Mouse (Mus musculus) heart, embryonic 14.5 days (tissue): ENCODE measurements at regions not wholly inside any gene's neighbourhood (a gene's known extent, or its start where the extent isn't known, plus 50 kb on each side); places are given as distances from the start of the nearest gene placed in this dataset.
"Not testable (repeated sequence)": the region's sequence is repeated elsewhere in the genome, so short reads cannot be mapped to it uniquely, and the experiment has no call there.

Experiments
- ATAC-seq: fragments of 200-750 bp; cut with Nextera tagmentation; 2 replicates; pipeline ENCODE4 v1.8.0; 2017; ENCODE audit warnings: low read depth, moderate TSS enrichment; ENCODE audit not compliant: insufficient number of reproducible peaks, insufficient read depth, low FRiP score
- H3K27ac ChIP-seq, 2 experiments: fragments of 200-500 bp in 1 of 2; fragments of 300-500 bp in 1 of 2; sonication (generic) in 1 of 2; replicated peaks in 1 of 2; 2 replicates each; pipeline ENCODE4 v1.5.1; 2012 to 2014; ENCODE audit warnings: low read depth in 2 of 2, low read length in 2 of 2, control low read depth in 1 of 2, mild to moderate bottlenecking in 1 of 2, mixed read lengths in 1 of 2; ENCODE audit not compliant: control insufficient read depth in 1 of 2, insufficient read depth in 1 of 2
- H3K27me3 ChIP-seq: fragments of 300-500 bp; sonication (generic); 2 replicates; pipeline ENCODE4 v1.6.1; 2014; ENCODE audit warnings: mild to moderate bottlenecking, low read length, control low read depth; ENCODE audit not compliant: control insufficient read depth, insufficient read depth
- H3K36me3 ChIP-seq: fragments of 300-500 bp; sonication (generic); 2 replicates; pipeline ENCODE4 v1.6.1; 2014; ENCODE audit warnings: mild to moderate bottlenecking, control low read depth, low read length, mixed read lengths; ENCODE audit not compliant: control insufficient read depth, insufficient read depth
- H3K4me1 ChIP-seq, 2 experiments: fragments of 200-500 bp in 1 of 2; fragments of 300-500 bp in 1 of 2; sonication (generic) in 1 of 2; 2 replicates each; pipeline ENCODE4 v1.6.1; 2012 to 2014; ENCODE audit warnings: low read length in 2 of 2, control low read depth in 1 of 2, mixed read lengths in 1 of 2; ENCODE audit not compliant: control insufficient read depth in 2 of 2, insufficient read depth in 2 of 2
- H3K4me2 ChIP-seq: fragments of 300-500 bp; sonication (generic); 2 replicates; pipeline ENCODE4 v1.6.1; 2014; ENCODE audit warnings: mild to moderate bottlenecking, low read length
- H3K4me3 ChIP-seq, 2 experiments: fragments of 200-500 bp in 1 of 2; fragments of 300-500 bp in 1 of 2; sonication (generic) in 1 of 2; 2 replicates each; pipeline ENCODE4 v1.5.1; 2012 to 2014; ENCODE audit warnings: low read length in 2 of 2, mild to moderate bottlenecking in 2 of 2, control low read depth in 1 of 2, low read depth in 1 of 2, moderate library complexity in 1 of 2; ENCODE audit not compliant: control insufficient read depth in 1 of 2, insufficient read depth in 1 of 2
- H3K9ac ChIP-seq: fragments of 300-500 bp; sonication (generic); 2 replicates; pipeline ENCODE4 v1.6.1; 2014; ENCODE audit warnings: mild to moderate bottlenecking, low read length
- H3K9me3 ChIP-seq: fragments of 300-500 bp; sonication (generic); 2 replicates; pipeline ENCODE4 v1.6.1; 2016; ENCODE audit warnings: low read length, control low read depth; ENCODE audit not compliant: control insufficient read depth
- WGBS: fragments of 180-500 bp; shearing (Covaris S2); extraction: QIAGEN DNeasy Blood & Tissue Kit; methylation state at CpG from one replicate; pipeline ENCODE4 v1.1.7; 2014; 5-methylcytosine and 5-hydroxymethylcytosine counted together

DNA sequence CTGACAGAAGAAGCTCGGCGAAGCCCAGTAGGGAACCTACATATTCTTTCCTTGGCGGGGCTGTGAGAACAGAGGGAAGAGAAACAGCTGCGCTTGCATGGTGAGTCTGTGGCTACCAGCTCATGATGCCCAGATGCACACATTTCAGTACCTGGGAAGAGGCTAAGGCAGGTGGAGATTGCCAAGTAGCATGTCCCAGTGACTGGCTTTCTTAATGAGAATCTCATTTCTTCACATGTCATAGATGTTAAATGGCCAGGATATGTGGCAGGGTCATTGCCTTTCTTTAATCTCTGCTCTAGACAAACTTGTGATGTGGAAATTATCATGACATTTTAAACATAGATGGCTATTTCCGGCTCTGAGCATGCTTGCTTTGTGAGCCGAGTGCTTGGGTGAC lies 109.5 kb upstream of the Tns3 start:
- Histone ChIP-seq H3K4me1 (peaks cover 7% of the 10 kb centered on the region in 2 experiments), H3K27me3 (no peaks in the 10 kb centered on the region), H3K4me2 (no peak overlapping the region), H3K36me3 (no peaks in the 10 kb centered on the region), H3K9me3 (no peaks in the 10 kb centered on the region), H3K9ac (no peak overlapping the region), H3K4me3 (no peak overlapping the region), H3K27ac (no peak overlapping the region)
- no peak for ATAC-seq
- 73% methylated on average over 6 of the region's 6 CpGs for WGBS

DNA sequence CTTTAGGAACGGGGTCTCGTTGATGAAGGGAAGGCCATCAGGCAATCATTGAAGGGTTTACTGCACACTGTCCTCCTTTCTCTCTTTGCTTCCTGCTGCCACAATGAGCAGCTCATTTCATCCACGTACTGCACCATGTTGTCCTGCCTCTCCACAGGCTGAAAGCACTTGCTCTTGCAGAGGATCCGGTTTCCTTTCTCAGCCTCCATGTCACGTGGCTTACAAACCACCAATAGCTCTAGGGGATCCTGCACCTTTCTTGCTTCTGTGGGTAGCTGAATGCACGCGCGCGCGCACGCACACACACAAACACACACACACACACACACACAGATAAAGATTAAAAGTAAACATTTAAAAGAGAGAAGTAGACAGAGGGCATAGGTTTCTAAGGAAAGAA lies 108.9 kb upstream of the Tns3 start:
- WGBS, result 82% methylated on average over 11 of the region's 11 CpGs
- H3K27ac ChIP-seq, result no peak overlapping the region
- H3K4me1 ChIP-seq, result peaks cover 7% of the 10 kb centered on the region in 2 experiments
- ATAC-seq, result no peak
- H3K27me3 ChIP-seq, result no peaks in the 10 kb centered on the region
- H3K9ac ChIP-seq, result no peak overlapping the region
- H3K36me3 ChIP-seq, result no peaks in the 10 kb centered on the region
- no peak overlapping the region for H3K4me3 ChIP-seq
- no peak overlapping the region for H3K4me2 ChIP-seq
- no peaks in the 10 kb centered on the region for H3K9me3 ChIP-seq

DNA sequence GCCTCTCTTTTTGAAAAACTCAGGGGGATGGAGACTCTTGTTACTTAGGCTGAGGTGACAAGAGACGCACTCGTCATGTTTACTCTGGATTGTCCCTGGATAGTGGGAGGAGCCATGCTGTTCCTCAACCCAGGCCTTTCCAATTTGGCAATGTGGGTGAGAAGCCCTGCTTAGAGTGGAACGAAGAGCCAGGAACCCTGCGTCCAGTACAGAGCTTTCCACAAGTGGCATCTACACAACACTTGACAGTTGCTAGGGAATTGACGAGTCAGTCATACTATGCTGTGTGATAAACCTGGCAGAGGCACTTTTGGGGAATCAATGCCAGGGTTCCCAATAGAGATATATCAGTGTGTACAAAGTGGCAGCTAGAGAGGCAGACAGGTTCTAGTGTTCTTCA lies 108.2 kb upstream of the Tns3 start:
- Histone ChIP-seq H3K4me3 (no peak overlapping the region), H3K36me3 (no peaks in the 10 kb centered on the region), H3K9me3 (no peaks in the 10 kb centered on the region), H3K27me3 (no peaks in the 10 kb centered on the region), H3K4me2 (no peak overlapping the region), H3K9ac (no peak overlapping the region), H3K27ac (no peak overlapping the region), H3K4me1 (peaks cover 7% of the 10 kb centered on the region in 2 experiments)
- no peak for ATAC-seq
- WGBS, result 30% methylated on average over 5 of the region's 5 CpGs

DNA sequence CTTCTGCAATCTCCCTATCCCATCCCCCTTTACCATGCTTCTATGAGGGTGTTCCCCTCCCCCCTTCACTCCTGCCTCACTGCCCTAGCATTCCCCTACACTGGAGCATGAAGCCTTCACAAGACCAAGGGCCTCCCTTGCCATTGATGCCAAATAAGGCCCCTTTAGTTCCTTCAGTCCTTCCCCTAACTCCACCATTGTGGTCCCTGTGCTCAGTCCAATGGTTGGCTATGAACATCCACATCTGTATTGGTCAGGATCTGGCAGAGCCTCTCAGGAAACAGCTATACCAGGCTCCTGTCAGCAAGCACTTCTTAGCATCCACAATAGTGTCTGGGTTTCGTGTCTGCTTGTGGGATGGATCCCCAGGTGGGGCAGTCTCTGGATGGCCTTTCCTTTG lies 104.4 kb upstream of the Tns3 start:
- WGBS, result 73% methylated on average over 1 of the region's 1 CpGs

DNA sequence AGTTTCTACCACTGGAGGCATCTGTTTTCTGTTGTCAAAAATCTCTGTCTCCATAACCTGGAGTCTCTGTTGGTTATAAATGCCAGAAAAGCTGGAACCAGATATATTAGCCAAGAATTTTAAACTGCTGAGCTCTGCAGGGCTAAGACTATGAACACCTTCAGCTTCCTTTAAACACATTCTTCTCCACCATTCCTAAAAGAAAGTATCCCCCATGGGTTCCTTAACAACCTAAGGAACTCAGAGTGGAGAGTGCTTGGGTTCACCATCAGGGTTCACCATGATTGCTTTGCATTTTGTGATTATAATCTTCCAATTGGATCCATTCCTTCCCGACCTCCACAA lies 101.2 kb upstream of the Tns3 start:
- Histone ChIP-seq H3K27me3 (no peaks in the 10 kb centered on the region), H3K9ac (no peak overlapping the region), H3K4me2 (no peak overlapping the region), H3K36me3 (no peaks in the 10 kb centered on the region), H3K27ac (no peak overlapping the region), H3K4me3 (no peak overlapping the region), H3K4me1 (no peaks in the 10 kb centered on the region), H3K9me3 (no peaks in the 10 kb centered on the region)
- no peak for ATAC-seq
- 75% methylated on average over 1 of the region's 1 CpGs for WGBS

More for the DNA sequence above, 104.4 kb upstream of the Tns3 start:
- H3K4me2 ChIP-seq, H3K4me1 ChIP-seq, H3K36me3 ChIP-seq, H3K27me3 ChIP-seq, H3K27ac ChIP-seq, H3K9ac ChIP-seq, H3K9me3 ChIP-seq, H3K4me3 ChIP-seq, ATAC-seq: not testable (repeated sequence)

DNA sequence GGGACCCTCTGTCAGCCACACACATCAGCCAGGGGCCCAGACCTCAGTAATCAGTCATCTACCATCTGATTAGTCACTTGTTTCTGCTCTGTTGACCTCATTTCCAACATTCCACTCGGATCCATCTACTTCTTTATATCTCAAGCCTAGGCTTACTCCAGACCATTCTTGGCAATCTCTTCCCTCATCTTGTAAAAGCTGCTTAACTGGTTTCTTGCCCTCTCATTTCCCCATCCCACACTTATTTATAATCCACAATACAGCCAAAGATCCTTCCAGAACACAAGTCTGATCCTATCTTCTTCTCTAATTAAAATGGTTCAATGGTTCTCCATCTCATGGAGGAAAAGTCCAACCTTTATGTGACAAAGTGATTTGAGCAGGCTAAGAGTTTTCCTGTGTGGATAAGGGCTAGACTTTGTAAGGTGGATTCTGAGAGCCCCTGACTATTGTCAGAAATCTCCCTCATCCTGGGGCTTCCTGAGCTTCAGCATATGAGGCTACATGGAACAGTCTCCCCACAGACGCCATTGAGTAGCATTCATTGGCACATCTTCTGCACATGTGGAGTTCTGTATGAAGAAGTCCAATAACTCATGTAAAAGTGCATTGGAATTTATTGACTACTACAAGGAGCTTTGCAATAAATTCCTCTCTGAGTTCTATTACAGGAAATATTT lies 100.7 kb upstream of the Tns3 start:
- no peaks in the 10 kb centered on the region for H3K4me1 ChIP-seq

DNA sequence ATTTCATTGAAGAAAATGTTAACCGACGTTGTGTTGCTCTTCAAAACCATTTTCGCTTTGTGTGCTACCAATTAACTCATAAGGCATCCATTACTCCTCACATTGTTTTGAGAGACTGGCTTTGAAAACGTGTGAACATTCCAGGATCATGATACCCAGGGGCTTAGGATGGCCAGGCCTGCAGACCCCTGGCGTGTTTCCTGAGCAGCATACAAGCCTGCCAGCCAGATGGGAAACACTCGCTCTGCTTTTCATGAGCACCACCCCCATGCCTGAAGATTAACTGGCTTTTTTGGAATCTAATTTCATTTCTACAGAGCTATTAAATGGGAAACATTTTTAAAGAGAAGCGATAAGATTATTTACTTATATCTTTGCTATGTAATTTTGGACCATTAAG lies 99.1 kb upstream of the Tns3 start:
- Histone ChIP-seq H3K4me3 (no peak overlapping the region), H3K27ac (no peak overlapping the region), H3K27me3 (no peaks in the 10 kb centered on the region), H3K4me1 (no peaks in the 10 kb centered on the region), H3K4me2 (no peak overlapping the region), H3K36me3 (no peaks in the 10 kb centered on the region), H3K9me3 (no peaks in the 10 kb centered on the region), H3K9ac (no peak overlapping the region)
- WGBS, result 68% methylated on average over 7 of the region's 7 CpGs
- no peak for ATAC-seq

More for the DNA sequence above, 100.7 kb upstream of the Tns3 start:
- Histone ChIP-seq H3K27me3 (no peaks in the 10 kb centered on the region), H3K4me3 (no peak overlapping the region), H3K36me3 (no peaks in the 10 kb centered on the region), H3K4me2 (no peak overlapping the region), H3K9me3 (no peaks in the 10 kb centered on the region), H3K27ac (no peak overlapping the region), H3K9ac (no peak overlapping the region)
- ATAC-seq, result no peak
- WGBS, result 79% methylated on average over 2 of the region's 2 CpGs

DNA sequence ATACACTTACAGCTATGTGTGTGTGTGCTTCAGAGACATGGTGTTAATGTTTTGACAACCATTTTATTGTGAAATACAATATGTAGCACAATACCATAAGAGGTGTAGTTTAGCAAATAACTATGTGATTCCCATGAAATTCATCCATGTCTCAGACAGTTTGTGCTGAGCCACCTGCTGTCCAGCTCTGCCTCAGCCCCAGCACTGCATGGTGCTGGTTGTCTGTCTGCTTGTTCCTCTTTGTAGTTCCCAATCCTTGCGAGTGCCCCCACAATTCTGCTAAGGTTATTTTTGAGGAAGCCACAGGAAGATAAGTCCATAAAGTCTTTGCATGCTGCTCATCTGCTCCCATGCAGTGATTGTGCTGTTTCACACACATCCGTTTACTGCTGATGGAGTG lies 97.8 kb upstream of the Tns3 start:
- Histone ChIP-seq H3K27me3 (no peaks in the 10 kb centered on the region), H3K9ac (no peak overlapping the region), H3K9me3 (no peaks in the 10 kb centered on the region), H3K4me1 (no peaks in the 10 kb centered on the region), H3K36me3 (no peaks in the 10 kb centered on the region), H3K4me3 (no peak overlapping the region), H3K4me2 (no peak overlapping the region), H3K27ac (no peak overlapping the region)
- 68% methylated on average over 2 of the region's 2 CpGs for WGBS
- ATAC-seq, result no peak
